Mouse (Mus musculus): ENCODE data around the gene Map2k5. TPM values are rescaled to one million over a fixed set of nuclear protein-coding genes. Genes with fewer than 3 reads are reported as not detected.
A peak's percentile ranks its signal among the peaks of the same experiment; 100 is the strongest.

Map2k5 gene
- total RNA-seq, 2 experiments from 2014 or later, result 30.4 to 33.6 TPM

- intact Hi-C loops (cut with DNase I), result no loop called here
- DNase-seq (ENCODE audit: extremely low spot score in 1 of 2, low spot score in 2 of 2), result no peak
Observed at GRCm38 (mm10) chr9:63141641-63142334, 235.9 kb downstream of the Map2k5 start.

DNA sequence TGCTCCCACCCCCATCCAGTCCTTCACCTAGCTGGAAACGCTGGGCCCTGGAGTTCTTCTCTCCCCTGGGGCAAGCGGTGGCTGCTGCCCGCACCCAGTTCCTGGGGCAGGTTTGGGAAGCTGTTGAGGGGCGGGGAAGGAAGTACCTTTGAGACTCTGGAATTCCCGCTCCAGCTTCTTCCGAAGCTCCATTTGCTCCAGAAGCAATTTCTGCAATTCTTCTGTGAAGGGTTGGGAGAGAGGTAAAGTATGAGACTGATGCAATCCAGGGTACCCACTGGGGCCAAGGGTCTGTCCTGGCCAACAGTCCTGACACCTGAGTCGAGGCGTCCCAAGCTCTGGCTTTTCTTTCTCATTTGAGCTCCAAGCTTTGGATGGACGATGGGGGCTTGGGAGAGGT is 237.5 kb downstream of the Map2k5 start:
- intact Hi-C loops (cut with DNase I), result no loop called here
- DNase-seq (ENCODE audit: extremely low spot score in 1 of 2, low spot score in 2 of 2), result no peak

GRCm38 (mm10) chr9:63139661-63140060 is 238.0 kb downstream of the Map2k5 start:
- intact Hi-C loops (cut with DNase I), result loop anchor here (2.0 to 10.0 kb wide), 5 partner anchors 319 to 703 kb away; partner anchors contain the start of gene Smad3
- no peak for DNase-seq (ENCODE audit: extremely low spot score in 1 of 2, low spot score in 2 of 2)

DNA sequence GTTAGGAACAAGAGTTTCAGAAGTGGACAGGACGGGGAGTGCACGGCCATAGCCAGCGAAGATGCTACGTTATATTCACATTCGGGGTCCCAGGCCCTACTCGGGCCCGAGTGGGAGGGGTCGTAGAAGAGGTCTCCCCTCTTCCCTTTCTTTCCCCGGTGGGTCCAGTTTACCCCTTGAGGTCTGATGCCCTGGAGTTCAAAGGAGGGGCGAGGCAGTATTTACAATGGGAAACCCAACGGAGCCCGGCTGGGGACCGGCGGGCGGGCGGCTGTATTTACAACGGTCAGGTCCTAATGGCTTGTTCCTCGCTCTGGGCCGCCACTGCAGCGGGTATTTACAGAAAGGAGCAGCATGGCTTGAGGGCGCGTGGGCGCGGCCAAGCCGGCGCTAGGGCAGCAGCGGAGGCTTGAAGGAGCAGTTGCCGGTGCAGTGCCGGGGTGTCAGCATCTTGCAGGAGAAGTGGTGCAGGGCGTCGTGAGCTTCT is 239.2 kb downstream of the Map2k5 start:
- intact Hi-C loops (cut with DNase I), result loop anchor here (2.0 to 10.0 kb wide), 5 partner anchors 320 to 704 kb away; partner anchors contain the start of gene Smad3

DNA sequence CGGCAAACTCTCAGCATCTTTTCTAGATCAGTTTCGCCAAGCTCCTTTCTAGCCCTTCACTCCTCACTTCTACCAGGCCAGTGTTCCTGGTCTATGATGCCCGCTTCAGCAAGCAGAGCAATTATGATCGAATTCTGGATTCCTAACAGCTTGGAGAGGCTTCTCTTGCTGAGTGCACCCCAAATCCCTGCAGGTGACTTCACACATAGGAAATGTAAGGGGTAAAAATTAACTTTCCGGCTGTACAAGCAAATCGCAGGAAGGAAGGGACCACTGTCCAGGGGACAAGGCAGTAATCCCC is 240.1 kb downstream of the Map2k5 start:
- no peak for DNase-seq (ENCODE audit: extremely low spot score in 1 of 2, low spot score in 2 of 2)
- intact Hi-C loops (cut with DNase I), result loop anchor here (5.0 to 10.0 kb wide), 4 partner anchors 375 to 705 kb away; partner anchors contain the start of gene Smad3

More for the DNA sequence above, 239.2 kb downstream of the Map2k5 start:
- peak in 1 of 2 experiments; percentile 47 for DNase-seq (ENCODE audit: extremely low spot score in 1 of 2, low spot score in 2 of 2)

DNA sequence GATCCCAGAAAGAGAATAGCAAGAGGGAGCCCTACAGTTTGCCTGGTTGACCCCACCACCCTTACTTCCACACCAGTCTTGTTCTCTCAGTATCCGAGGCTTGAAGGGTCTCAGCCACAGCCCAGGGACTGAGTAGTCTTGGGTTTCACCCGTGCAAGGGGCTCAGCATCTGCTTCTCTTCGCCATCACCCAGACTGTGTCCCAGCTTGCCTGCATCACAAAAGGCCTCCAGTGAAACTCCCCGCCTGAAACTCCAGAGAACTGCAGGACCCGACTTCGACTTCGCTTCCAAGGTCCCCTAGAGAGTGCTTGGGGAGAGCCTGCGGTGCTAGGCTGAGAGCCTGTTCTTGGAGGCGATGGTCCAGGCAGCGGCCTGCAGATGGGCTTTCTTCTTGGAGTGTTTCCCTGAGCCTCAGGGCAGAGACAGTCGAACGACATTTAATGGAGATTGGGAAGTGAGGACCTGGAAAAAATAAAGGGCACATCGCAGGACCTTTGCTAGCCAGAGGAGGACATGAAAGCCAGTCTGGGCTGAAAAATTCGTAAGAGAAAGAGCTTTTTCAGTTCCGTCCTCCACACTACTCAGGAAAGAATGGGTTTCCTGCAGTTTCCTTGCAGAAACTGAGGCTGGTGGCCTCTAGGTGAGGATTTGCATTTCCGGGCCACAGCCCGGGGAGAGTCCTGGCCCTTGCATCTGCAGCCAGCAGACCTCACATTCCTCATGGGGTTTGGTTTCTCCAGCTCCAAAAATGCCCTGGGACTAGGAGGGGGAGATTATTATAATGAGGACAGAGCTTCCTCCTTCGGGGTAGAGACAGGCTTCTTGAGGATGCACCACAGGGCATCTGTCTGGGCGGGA is 240.7 kb downstream of the Map2k5 start:
- intact Hi-C loops (cut with DNase I), result loop anchor here (5.0 to 10.0 kb wide), 4 partner anchors 375 to 705 kb away; partner anchors contain the start of gene Smad3
- DNase-seq (ENCODE audit: extremely low spot score in 1 of 2, low spot score in 2 of 2), result no peak

- intact Hi-C loops (cut with DNase I), result loop anchor here (5.0 to 10.0 kb wide), 4 partner anchors 376 to 706 kb away; partner anchors contain the start of gene Smad3
- DNase-seq (ENCODE audit: extremely low spot score in 1 of 2, low spot score in 2 of 2), result no peak
Observed at GRCm38 (mm10) chr9:63136241-63136640, 241.5 kb downstream of the Map2k5 start.

DNA sequence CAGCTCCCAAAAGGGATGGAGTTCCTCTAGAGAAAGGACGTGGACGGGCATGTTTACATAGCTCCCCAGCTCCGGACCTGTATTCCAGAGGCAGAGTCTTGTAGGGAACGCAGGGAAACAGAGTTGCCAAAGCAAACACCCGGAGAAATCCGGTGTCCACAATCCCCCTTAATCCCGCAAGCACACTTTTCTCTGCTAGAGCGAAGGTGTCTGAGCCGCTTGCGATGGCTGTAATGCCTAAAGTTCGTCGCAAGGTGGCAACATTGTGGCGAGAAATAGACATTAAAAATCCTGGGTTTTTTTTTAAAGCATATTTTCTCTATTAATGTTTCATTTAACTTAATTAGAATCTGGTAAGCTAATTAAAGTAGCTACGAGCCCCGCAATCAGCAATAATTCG is 241.9 kb downstream of the Map2k5 start:
- peak in 1 of 2 experiments; percentile 58 for DNase-seq (ENCODE audit: extremely low spot score in 1 of 2, low spot score in 2 of 2)
- intact Hi-C loops (cut with DNase I), result loop anchor here (5.0 to 10.0 kb wide), 4 partner anchors 376 to 706 kb away; partner anchors contain the start of gene Smad3

- no peak for DNase-seq (ENCODE audit: extremely low spot score in 1 of 2, low spot score in 2 of 2)
- intact Hi-C loops (cut with DNase I), result loop anchor here (5.0 to 10.0 kb wide), 4 partner anchors 377 to 707 kb away; partner anchors contain the start of gene Smad3
Observed at GRCm38 (mm10) chr9:63135356-63135755, 242.3 kb downstream of the Map2k5 start.

DNA sequence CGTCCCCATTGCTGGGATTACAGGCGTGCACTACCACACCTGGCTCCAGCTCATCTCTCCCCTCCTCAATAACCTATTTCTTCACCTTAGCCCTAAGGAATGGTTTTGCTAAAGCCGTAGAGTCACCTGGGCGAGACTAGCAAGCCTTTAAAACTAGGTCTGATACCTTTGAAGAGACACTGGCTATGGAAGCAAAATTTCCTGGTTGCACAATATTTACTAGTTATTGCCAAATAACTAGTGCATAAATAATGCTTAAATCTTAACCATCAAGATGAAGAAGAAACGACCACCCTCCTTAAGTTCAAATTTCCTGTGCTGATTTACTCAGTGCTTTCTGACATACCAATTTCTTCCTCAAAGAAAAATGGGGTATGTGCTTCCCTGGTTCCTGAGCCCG is 244.0 kb downstream of the Map2k5 start:
- no peak for DNase-seq (ENCODE audit: extremely low spot score in 1 of 2, low spot score in 2 of 2)
- intact Hi-C loops (cut with DNase I), result loop anchor here (10.0 kb wide), 2 partner anchors 481 to 621 kb away; partner anchors contain the start of gene Smad3

- intact Hi-C loops (cut with DNase I), result loop anchor here (10.0 kb wide), 2 partner anchors 482 to 622 kb away; partner anchors contain the start of gene Smad3
- DNase-seq (ENCODE audit: extremely low spot score in 1 of 2, low spot score in 2 of 2), result peak; percentile 93 to 95
Observed at GRCm38 (mm10) chr9:63132673-63133601, 244.8 kb downstream of the Map2k5 start.

- DNase-seq (ENCODE audit: extremely low spot score in 1 of 2, low spot score in 2 of 2), result peak in 1 of 2 experiments; percentile 54
- intact Hi-C loops (cut with DNase I), result loop anchor here (10.0 kb wide), 2 partner anchors 483 to 623 kb away; partner anchors contain the start of gene Smad3
Observed at GRCm38 (mm10) chr9:63131957-63132602, 245.6 kb downstream of the Map2k5 start.

DNA sequence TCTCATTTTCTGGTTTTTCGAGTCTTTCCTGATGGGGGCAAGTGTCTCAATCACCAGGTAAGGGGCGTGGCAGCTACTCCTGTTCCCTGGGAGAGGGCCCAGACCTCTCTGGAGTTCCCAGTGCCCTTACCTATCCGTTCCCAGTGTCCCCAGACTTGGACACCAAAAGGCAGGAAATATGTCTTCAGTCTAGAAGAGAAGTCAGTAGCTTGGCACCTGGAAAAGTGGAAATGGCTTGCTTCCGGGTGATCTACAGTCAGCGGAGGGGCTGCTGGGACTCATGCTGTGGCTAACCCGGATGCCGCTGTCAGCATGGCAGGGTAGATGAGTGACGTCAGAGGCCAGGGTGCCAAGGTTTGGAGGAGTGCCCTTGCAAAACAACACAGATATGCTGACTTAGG is 248.1 kb downstream of the Map2k5 start:
- no peak for DNase-seq (ENCODE audit: extremely low spot score in 1 of 2, low spot score in 2 of 2)
- intact Hi-C loops (cut with DNase I), result loop anchor here (10.0 kb wide), 4 partner anchors 245 to 845 kb away; partner anchors contain the start of genes Smad3 and Spesp1

DNA sequence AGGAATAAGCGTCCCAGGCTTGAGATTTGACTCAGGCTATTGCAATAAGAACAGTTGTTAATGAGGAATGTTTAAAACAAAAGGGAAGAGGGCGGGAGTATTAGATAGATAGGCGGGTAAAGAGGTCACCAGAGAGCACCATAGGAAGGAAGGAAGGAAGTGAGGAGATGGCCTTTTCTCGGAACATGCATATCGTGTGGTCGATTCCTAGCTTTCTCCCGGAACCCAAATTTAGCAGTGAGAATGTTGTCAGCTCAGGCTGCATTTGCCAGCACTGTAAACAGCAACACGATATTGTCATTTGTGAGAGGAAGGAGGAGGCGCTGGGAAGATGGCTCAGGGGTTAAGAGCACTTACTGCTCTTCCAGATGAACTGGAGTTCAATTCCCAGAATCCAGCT is 253.2 kb downstream of the Map2k5 start:
- no peak for DNase-seq (ENCODE audit: extremely low spot score in 1 of 2, low spot score in 2 of 2)
- intact Hi-C loops (cut with DNase I), result loop anchor here (2.0 to 10.0 kb wide), 6 partner anchors 57 to 840 kb away; partner anchors contain the start of gene Spesp1

- peak; percentile 87 to 92 for DNase-seq (ENCODE audit: extremely low spot score in 1 of 2, low spot score in 2 of 2)
- intact Hi-C loops (cut with DNase I), result loop anchor here (2.0 to 10.0 kb wide), 6 partner anchors 56 to 839 kb away; partner anchors contain the start of gene Spesp1
Observed at GRCm38 (mm10) chr9:63123451-63124438, 254.0 kb downstream of the Map2k5 start.

GRCm38 (mm10) chr9:63122161-63122833 is 255.4 kb downstream of the Map2k5 start:
- no peak for DNase-seq (ENCODE audit: extremely low spot score in 1 of 2, low spot score in 2 of 2)
- intact Hi-C loops (cut with DNase I), result loop anchor here (5.0 to 10.0 kb wide), 5 partner anchors 55 to 837 kb away; partner anchors contain the start of gene Spesp1
